ENCODE assay signal across 12 mouse cellular contexts in genomic region chr3:137895196-137895595, GRCm38 (mm10). TPM values are rescaled to one million over a fixed set of nuclear protein-coding genes. Genes with fewer than 3 reads are reported as not detected.
DNase-seq lines count a peak whose midpoint lies in the region; ATAC-seq and TF ChIP-seq lines count a peak whose summit lies in the region.
"Had no signal": no experiment of that assay in that cellular context is flagged by ENCODE, and none has a peak within 500 bp of the region (broad histone marks: within the 10 kb centered on the region; RNA-seq: fewer than 3 reads in every experiment).

No protein-coding gene starts in this region.

- no peaks in the 10 kb centered on the region for H3K27me3 ChIP-seq in hindbrain, postnatal 0 days (ENCODE audit: insufficient read depth, low read length)
- no peaks in the 10 kb centered on the region for H3K27me3 ChIP-seq in hindbrain, embryonic 13.5 days
- H3K27me3 ChIP-seq in heart, embryonic 10.5 days (ENCODE audit: insufficient read depth, poor library complexity, severe bottlenecking) = no peaks in the 10 kb centered on the region
- H3K27me3 ChIP-seq: embryonic facial prominence, embryonic 15.5 days; heart, embryonic 13.5 days; midbrain, embryonic 13.5 days had no signal

- no peak overlapping the region for H3K9ac ChIP-seq in hindbrain, postnatal 0 days (replicated peaks; ENCODE audit: low read length)
- H3K9ac ChIP-seq in hindbrain, embryonic 13.5 days = no peak overlapping the region
- H3K9ac ChIP-seq: embryonic facial prominence, embryonic 15.5 days; heart, embryonic 13.5 days; midbrain, embryonic 13.5 days had no signal

- DNase-seq in hindbrain, postnatal 0 days (ENCODE audit: low spot score) = no peak
- DNase-seq in thymus, postnatal 0 days (ENCODE audit: low spot score) = peak; percentile 28
- no peak for DNase-seq in thymus, postnatal 10 days (ENCODE audit: low spot score in 2 of 2)
- no peak for DNase-seq in right cerebral cortex, adult 18-20 months
- no peak for DNase-seq in adrenal gland, adult 18-20 months (ENCODE audit: low spot score in 2 of 2)
- no peak for DNase-seq in heart, embryonic 10.5 days (ENCODE audit: low spot score)
- DNase-seq: right cerebral cortex, postnatal 14 days had no signal

- H3K27ac ChIP-seq in hindbrain, postnatal 0 days = no peak overlapping the region
- no peak overlapping the region for H3K27ac ChIP-seq in hindbrain, embryonic 13.5 days
- no peak overlapping the region for H3K27ac ChIP-seq in heart, embryonic 10.5 days
- H3K27ac ChIP-seq: embryonic facial prominence, embryonic 15.5 days; heart, embryonic 13.5 days; midbrain, embryonic 13.5 days had no signal

- no peak for ATAC-seq in hindbrain, postnatal 0 days
- ATAC-seq in hindbrain, embryonic 13.5 days (ENCODE audit: low FRiP score) = no peak
- ATAC-seq in erythroblast, adult 5-6 weeks (replicated peaks; ENCODE audit: low FRiP score, poor library complexity, severe bottlenecking) = peak; percentile 77
- ATAC-seq: midbrain, embryonic 13.5 days had no signal

- H3K4me3 ChIP-seq in hindbrain, postnatal 0 days (ENCODE audit: low read length) = no peak overlapping the region
- H3K4me3 ChIP-seq in hindbrain, embryonic 13.5 days = no peak overlapping the region
- no peak overlapping the region for H3K4me3 ChIP-seq in heart, embryonic 10.5 days
- H3K4me3 ChIP-seq: embryonic facial prominence, embryonic 15.5 days; heart, embryonic 13.5 days; midbrain, embryonic 13.5 days had no signal

- TF ChIP-seq CTCF in hindbrain, postnatal 0 days (IDR thresholded peaks at IDR 0.05; ENCODE audit: low read depth) = peak; percentile 47

- H3K4me1 ChIP-seq in hindbrain, postnatal 0 days (ENCODE audit: insufficient read depth, low read length) = no peaks in the 10 kb centered on the region
- no peaks in the 10 kb centered on the region for H3K4me1 ChIP-seq in hindbrain, embryonic 13.5 days (replicated peaks)
- H3K4me1 ChIP-seq in heart, embryonic 10.5 days = 0 out of 2 replicates have a peak, but pooled peaks cover 6% of the 10 kb centered on the region
- H3K4me1 ChIP-seq: embryonic facial prominence, embryonic 15.5 days; heart, embryonic 13.5 days; midbrain, embryonic 13.5 days had no signal

- H3K36me3 ChIP-seq in hindbrain, postnatal 0 days (ENCODE audit: insufficient read depth, low read length) = peaks cover 14% of the 10 kb centered on the region
- peaks cover 41% of the 10 kb centered on the region for H3K36me3 ChIP-seq in hindbrain, embryonic 13.5 days
- peaks cover 32% of the 10 kb centered on the region for H3K36me3 ChIP-seq in heart, embryonic 10.5 days

- no peaks in the 10 kb centered on the region for H3K9me3 ChIP-seq in hindbrain, postnatal 0 days (ENCODE audit: low read length)
- no peaks in the 10 kb centered on the region for H3K9me3 ChIP-seq in hindbrain, embryonic 13.5 days
- H3K9me3 ChIP-seq in heart, embryonic 10.5 days = no peaks in the 10 kb centered on the region
- H3K9me3 ChIP-seq: embryonic facial prominence, embryonic 15.5 days; heart, embryonic 13.5 days; midbrain, embryonic 13.5 days had no signal

- no peak overlapping the region for H3K4me2 ChIP-seq in hindbrain, postnatal 0 days (ENCODE audit: low read depth, low read length)
- H3K4me2 ChIP-seq in hindbrain, embryonic 13.5 days = no peak overlapping the region
- H3K4me2 ChIP-seq: embryonic facial prominence, embryonic 15.5 days; heart, embryonic 13.5 days; midbrain, embryonic 13.5 days had no signal

- WGBS in hindbrain, postnatal 0 days = 95% methylated on average over 3 of the region's 3 CpGs
- WGBS in hindbrain, embryonic 13.5 days = 87% methylated on average over 3 of the region's 3 CpGs
- WGBS in heart, embryonic 10.5 days = 82% methylated on average over 3 of the region's 3 CpGs

RNA-seq across cellular contexts. Expression of gene Lamtor3, which starts 23.1 kb away (rescaled TPM):
- 78.9 and 84.2 TPM in 2 replicates for total RNA-seq in hindbrain, postnatal 0 days (2014; rRNA removed)
- polyA plus RNA-seq in hindbrain, postnatal 0 days (2015; fragmentation: Nextera tagmentation; extraction: Ambion mirVana) = 108 and 112 TPM in 2 replicates
- 121 and 130 TPM in 2 replicates for polyA plus RNA-seq in hindbrain, embryonic 13.5 days (2015; fragmentation: Nextera tagmentation; extraction: Ambion mirVana)
- polyA plus RNA-seq in thymus, postnatal 0 days (2015; fragmentation: Nextera tagmentation; extraction: Ambion mirVana) = 119 and 129 TPM in 2 replicates
- total RNA-seq in erythroblast, adult 5-6 weeks (2015; ENCODE audit: low replicate concordance) = 31.6 and 47.8 TPM in 2 replicates
- 45.0 and 49.3 TPM in 2 replicates for total RNA-seq in erythroblast, adult 5-6 weeks (2017; ENCODE audit: low replicate concordance)
- 10 to 100 TPM; 74.2 to 79.0 TPM for total RNA-seq in adrenal gland, adult 18-20 months (2021)
- polyA plus RNA-seq in heart, embryonic 10.5 days (2016; fragmentation: Nextera tagmentation; extraction: Ambion mirVana) = 99.2 and 100 TPM in 2 replicates

RNA-seq across cellular contexts. Expression of gene Dnajb14, which starts 27.7 kb away (rescaled TPM):
- 22.4 and 22.5 TPM in 2 replicates for total RNA-seq in hindbrain, postnatal 0 days (2014; rRNA removed)
- polyA plus RNA-seq in hindbrain, postnatal 0 days (2015; fragmentation: Nextera tagmentation; extraction: Ambion mirVana) = 19.2 and 21.9 TPM in 2 replicates
- 11.7 and 11.9 TPM in 2 replicates for polyA plus RNA-seq in hindbrain, embryonic 13.5 days (2015; fragmentation: Nextera tagmentation; extraction: Ambion mirVana)
- 5.6 TPM in 2 replicates for polyA plus RNA-seq in thymus, postnatal 0 days (2015; fragmentation: Nextera tagmentation; extraction: Ambion mirVana)
- total RNA-seq in erythroblast, adult 5-6 weeks (2015; ENCODE audit: low replicate concordance) = 3.7 and 7.5 TPM in 2 replicates
- 3.5 and 3.7 TPM in 2 replicates for total RNA-seq in erythroblast, adult 5-6 weeks (2017; ENCODE audit: low replicate concordance)
- total RNA-seq in adrenal gland, adult 18-20 months (2021) = 10 to 100 TPM; 21.0 to 23.1 TPM
- polyA plus RNA-seq in heart, embryonic 10.5 days (2016; fragmentation: Nextera tagmentation; extraction: Ambion mirVana) = 11.1 and 12.9 TPM in 2 replicates

RNA-seq across cellular contexts. Expression of gene H2afz, which starts 30.9 kb away (rescaled TPM):
- total RNA-seq in hindbrain, postnatal 0 days (2014; rRNA removed) = 542 and 567 TPM in 2 replicates
- 814 and 865 TPM in 2 replicates for polyA plus RNA-seq in hindbrain, postnatal 0 days (2015; fragmentation: Nextera tagmentation; extraction: Ambion mirVana)
- polyA plus RNA-seq in hindbrain, embryonic 13.5 days (2015; fragmentation: Nextera tagmentation; extraction: Ambion mirVana) = 1,016 and 1,041 TPM in 2 replicates
- 2,821 and 2,837 TPM in 2 replicates for polyA plus RNA-seq in thymus, postnatal 0 days (2015; fragmentation: Nextera tagmentation; extraction: Ambion mirVana)
- total RNA-seq in erythroblast, adult 5-6 weeks (2015; ENCODE audit: low replicate concordance) = 505 TPM in 2 replicates
- 376 and 479 TPM in 2 replicates for total RNA-seq in erythroblast, adult 5-6 weeks (2017; ENCODE audit: low replicate concordance)
- total RNA-seq in adrenal gland, adult 18-20 months (2021) = 100 to 1,000 TPM; 111 to 146 TPM
- polyA plus RNA-seq in heart, embryonic 10.5 days (2016; fragmentation: Nextera tagmentation; extraction: Ambion mirVana) = 1,437 and 1,931 TPM in 2 replicates
